Mouse (Mus musculus) embryonic facial prominence, embryonic 14.5 days (tissue): ENCODE measurements at regions not wholly inside any gene's neighbourhood (a gene's known extent, or its start where the extent isn't known, plus 50 kb on each side); places are given as distances from the start of the nearest gene placed in this dataset.

Source experiments
- ATAC-seq: fragments of 200-750 bp; cut with Nextera tagmentation; 2 replicates; pipeline ENCODE4 v1.8.0; 2017; ENCODE audit warnings: low read depth, moderate number of reproducible peaks, moderate TSS enrichment
- DNase-seq: peaks from one replicate; pipeline ENCODE4 v3.0.0-alpha.2; 2015; ENCODE audit warnings: low spot score
- H3K27ac ChIP-seq: fragments of 300-500 bp; sonication (generic); replicated peaks from 2 replicates; pipeline ENCODE4 v1.5.1; 2014; ENCODE audit warnings: low read depth, mild to moderate bottlenecking, low read length, moderate library complexity
- H3K27me3 ChIP-seq: fragments of 300-500 bp; sonication (generic); replicated peaks from 2 replicates; pipeline ENCODE4 v1.6.1; 2014; ENCODE audit warnings: low read length; ENCODE audit not compliant: control insufficient read depth, insufficient read depth
- H3K36me3 ChIP-seq: fragments of 300-500 bp; sonication (generic); 2 replicates; pipeline ENCODE4 v1.6.1; 2014; ENCODE audit warnings: low read length, mixed read lengths; ENCODE audit not compliant: control insufficient read depth, insufficient read depth
- H3K4me1 ChIP-seq: fragments of 300-500 bp; sonication (generic); 2 replicates; pipeline ENCODE4 v1.6.1; 2014; ENCODE audit warnings: antibody characterized with exemption, low read length; ENCODE audit not compliant: control insufficient read depth, insufficient read depth
- H3K4me2 ChIP-seq: fragments of 300-500 bp; sonication (generic); 2 replicates; pipeline ENCODE4 v1.6.1; 2014; ENCODE audit warnings: low read depth, mild to moderate bottlenecking, low read length, moderate library complexity, mixed read lengths
- H3K4me3 ChIP-seq: fragments of 300-500 bp; sonication (generic); 2 replicates; pipeline ENCODE4 v1.5.1; 2014; ENCODE audit warnings: low read depth, mild to moderate bottlenecking, low read length
- H3K9ac ChIP-seq: fragments of 300-500 bp; sonication (generic); 2 replicates; pipeline ENCODE4 v1.6.1; 2014; ENCODE audit warnings: low read depth, mild to moderate bottlenecking, low read length, moderate library complexity, mixed read lengths
- H3K9me3 ChIP-seq: fragments of 300-500 bp; sonication (generic); 2 replicates; pipeline ENCODE4 v1.6.1; 2016; ENCODE audit warnings: low read length; ENCODE audit not compliant: control insufficient read depth
- WGBS: fragments of 180-500 bp; shearing (Covaris S2); extraction: QIAGEN DNeasy Blood & Tissue Kit; methylation state at CpG from one replicate; pipeline ENCODE4 v1.1.7; 2014; 5-methylcytosine and 5-hydroxymethylcytosine counted together

DNA sequence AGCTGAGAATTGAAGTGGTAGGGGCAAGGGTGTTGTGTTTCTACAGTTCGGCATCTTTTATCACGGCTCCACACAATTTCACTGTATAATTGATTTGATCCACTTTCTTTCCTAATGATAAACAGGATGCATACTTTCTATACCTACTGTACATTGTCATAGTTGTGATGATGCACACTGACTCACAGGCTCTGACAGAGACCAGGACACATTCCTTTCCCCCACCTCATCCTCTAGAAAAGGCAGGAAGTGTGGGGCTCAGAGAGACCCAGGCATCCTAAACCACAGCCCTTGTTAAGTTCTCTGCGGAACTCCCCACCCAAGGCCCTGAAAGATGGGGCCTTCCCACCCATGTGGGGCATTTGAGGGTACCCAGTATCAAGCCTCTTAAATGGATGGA lies 117.5 kb upstream of the Max start:
- Histone ChIP-seq H3K9me3 (no peaks in the 10 kb centered on the region), H3K9ac (no peak overlapping the region), H3K27me3 (no peaks in the 10 kb centered on the region), H3K36me3 (no peaks in the 10 kb centered on the region), H3K4me2 (no peak overlapping the region), H3K27ac (no peak overlapping the region), H3K4me1 (no peaks in the 10 kb centered on the region), H3K4me3 (no peak overlapping the region)
- 58% methylated on average over 3 of the region's 3 CpGs for WGBS
- ATAC-seq (no peak), DNase-seq (no peak)

DNA sequence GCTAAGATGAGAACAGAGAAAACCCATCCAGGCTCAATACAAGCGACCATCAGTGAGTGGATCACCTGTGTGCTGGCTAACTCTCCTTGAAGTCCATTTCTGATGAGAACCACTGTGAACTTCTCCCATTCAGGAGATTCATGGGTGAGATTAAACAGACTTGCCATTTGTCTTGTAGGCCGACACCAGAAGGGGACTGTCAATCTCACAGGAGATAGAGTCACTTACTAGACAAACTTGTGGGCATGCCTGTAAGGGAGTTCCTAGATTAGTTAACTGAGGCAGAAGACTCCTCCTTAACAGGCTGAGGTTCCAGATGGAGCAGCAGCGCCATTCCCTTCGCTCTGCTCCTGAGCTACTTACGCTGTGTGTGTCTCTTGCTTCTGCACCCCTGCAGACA lies 114.7 kb upstream of the Max start:
- H3K9me3 ChIP-seq: no peaks in the 10 kb centered on the region
- no peak overlapping the region for H3K4me2 ChIP-seq
- H3K4me1 ChIP-seq: no peaks in the 10 kb centered on the region
- no peaks in the 10 kb centered on the region for H3K36me3 ChIP-seq
- 89% methylated on average over 5 of the region's 5 CpGs for WGBS
- H3K27me3 ChIP-seq: no peaks in the 10 kb centered on the region
- H3K9ac ChIP-seq: no peak overlapping the region
- DNase-seq (no peak), ATAC-seq (no peak)
- H3K27ac ChIP-seq: no peak overlapping the region
- H3K4me3 ChIP-seq: no peak overlapping the region

DNA sequence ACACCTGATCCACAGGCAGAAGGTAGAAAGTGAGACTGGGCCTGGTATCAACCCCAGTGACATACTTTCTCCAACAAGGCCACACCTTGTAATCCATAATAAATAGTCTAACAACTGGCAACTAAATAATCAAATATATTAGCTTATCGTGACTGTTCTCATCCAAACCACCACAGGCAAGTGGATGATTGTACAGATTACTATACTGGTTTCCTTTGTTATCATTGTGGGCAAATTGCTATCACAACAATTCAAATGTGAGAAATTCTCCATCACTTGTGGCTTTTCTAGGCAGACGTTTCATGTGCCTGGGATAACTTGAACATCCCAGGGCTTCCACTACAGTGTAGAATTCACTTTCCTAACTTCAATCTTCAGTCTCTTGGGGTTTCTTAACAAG lies 112.6 kb upstream of the Max start:
- H3K4me1 ChIP-seq: no peaks in the 10 kb centered on the region
- H3K27me3 ChIP-seq: no peaks in the 10 kb centered on the region
- no peak overlapping the region for H3K9ac ChIP-seq
- DNase-seq: no peak
- ATAC-seq: no peak
- H3K27ac ChIP-seq: no peak overlapping the region
- H3K4me2 ChIP-seq: no peak overlapping the region
- H3K9me3 ChIP-seq: no peaks in the 10 kb centered on the region
- H3K4me3 ChIP-seq: no peak overlapping the region
- WGBS: 69% methylated on average over 2 of the region's 2 CpGs
- H3K36me3 ChIP-seq: no peaks in the 10 kb centered on the region

- Histone ChIP-seq H3K4me2 (no peak overlapping the region), H3K4me3 (no peak overlapping the region), H3K27me3 (no peaks in the 10 kb centered on the region), H3K9ac (no peak overlapping the region), H3K36me3 (no peaks in the 10 kb centered on the region), H3K27ac (no peak overlapping the region), H3K9me3 (no peaks in the 10 kb centered on the region), H3K4me1 (no peaks in the 10 kb centered on the region)
- ATAC-seq (no peak), DNase-seq (no peak)
- WGBS: 83% methylated on average over 1 of the region's 1 CpGs
Measured at GRCm38 (mm10) chr12:77071700-77072099, 109.7 kb upstream of the Max start.

- WGBS: 81% methylated on average over 5 of the region's 5 CpGs
- H3K9me3 ChIP-seq: no peaks in the 10 kb centered on the region
- H3K4me3 ChIP-seq: no peak overlapping the region
- no peaks in the 10 kb centered on the region for H3K4me1 ChIP-seq
- H3K4me2 ChIP-seq: no peak overlapping the region
- H3K27ac ChIP-seq: no peak overlapping the region
- H3K36me3 ChIP-seq: no peaks in the 10 kb centered on the region
- H3K27me3 ChIP-seq: no peaks in the 10 kb centered on the region
- DNase-seq (no peak), ATAC-seq (no peak)
- no peak overlapping the region for H3K9ac ChIP-seq
Measured at GRCm38 (mm10) chr12:77067938-77068337, 105.9 kb upstream of the Max start.

DNA sequence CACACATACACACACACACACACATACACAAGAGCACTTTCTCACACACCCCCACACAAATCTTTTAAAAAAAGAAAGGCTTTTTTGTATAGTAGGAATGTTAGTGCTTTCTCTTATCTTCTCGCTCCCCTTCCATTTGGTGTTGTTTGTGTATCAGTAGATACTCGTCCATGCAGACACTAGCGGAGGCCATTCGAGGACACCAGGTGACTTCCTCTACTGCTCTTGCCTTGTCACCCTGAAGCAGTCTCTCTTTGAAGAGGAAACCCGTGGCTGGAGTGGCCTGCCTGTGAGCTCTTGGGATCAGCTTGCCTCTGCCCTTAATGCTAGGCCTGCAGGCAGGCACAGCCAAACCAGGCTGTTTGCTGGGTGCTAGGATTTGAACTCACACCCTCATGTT lies 105.1 kb upstream of the Max start:
- H3K4me2 ChIP-seq: no peak overlapping the region
- no peak overlapping the region for H3K9ac ChIP-seq
- no peaks in the 10 kb centered on the region for H3K9me3 ChIP-seq
- H3K4me1 ChIP-seq: no peaks in the 10 kb centered on the region
- ATAC-seq (no peak), DNase-seq (no peak)
- H3K27ac ChIP-seq: no peak overlapping the region
- no peaks in the 10 kb centered on the region for H3K36me3 ChIP-seq
- no peak overlapping the region for H3K4me3 ChIP-seq
- 63% methylated on average over 5 of the region's 5 CpGs for WGBS
- H3K27me3 ChIP-seq: no peaks in the 10 kb centered on the region

GRCm38 (mm10) chr12:77065645-77066512 lies 103.9 kb upstream of the Max start:
- H3K9ac ChIP-seq: no peak overlapping the region
- DNase-seq: no peak
- no peaks in the 10 kb centered on the region for H3K36me3 ChIP-seq
- H3K27ac ChIP-seq: no peak overlapping the region
- WGBS: 56% methylated on average over 6 of the region's 6 CpGs
- no peaks in the 10 kb centered on the region for H3K27me3 ChIP-seq
- H3K4me2 ChIP-seq: no peak overlapping the region
- no peaks in the 10 kb centered on the region for H3K9me3 ChIP-seq
- ATAC-seq: no peak
- peaks cover 3% of the 10 kb centered on the region; the same call in 1 of the 2 replicates for H3K4me1 ChIP-seq
- H3K4me3 ChIP-seq: no peak overlapping the region

DNA sequence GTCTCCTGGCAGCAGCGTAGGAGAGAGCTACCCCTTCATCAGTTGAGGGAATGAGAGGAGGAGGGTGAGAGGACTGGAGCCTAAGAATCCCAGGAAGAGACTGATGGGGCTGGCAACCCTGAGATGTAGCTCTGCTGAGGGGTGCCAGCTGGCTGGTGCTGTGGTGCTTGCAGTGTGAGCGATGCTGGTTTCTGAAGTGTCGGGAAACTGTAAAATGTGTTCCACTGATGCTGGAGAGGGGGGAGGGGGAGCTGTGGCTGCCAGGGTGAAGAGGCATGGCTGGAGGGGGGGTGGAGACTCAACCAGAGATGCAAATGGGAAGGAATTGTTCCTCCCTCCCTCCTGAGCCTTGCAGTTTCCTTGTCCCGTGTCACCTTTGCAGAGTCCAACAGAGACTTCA lies 102.0 kb upstream of the Max start:
- Histone ChIP-seq H3K9ac (no peak overlapping the region), H3K9me3 (no peaks in the 10 kb centered on the region), H3K4me1 (peaks cover 16% of the 10 kb centered on the region; the same call in 1 of the 2 replicates), H3K27ac (no peak overlapping the region), H3K4me3 (no peak overlapping the region), H3K4me2 (no peak overlapping the region), H3K27me3 (no peaks in the 10 kb centered on the region), H3K36me3 (no peaks in the 10 kb centered on the region)
- DNase-seq: no peak
- no peak for ATAC-seq
- WGBS: 44% methylated on average over 4 of the region's 4 CpGs

GRCm38 (mm10) chr12:77061562-77061847 lies 99.5 kb upstream of the Max start:
- Histone ChIP-seq H3K36me3 (no peaks in the 10 kb centered on the region), H3K9ac (no peak overlapping the region), H3K4me2 (no peak overlapping the region), H3K9me3 (no peaks in the 10 kb centered on the region), H3K27me3 (no peaks in the 10 kb centered on the region), H3K27ac (no peak overlapping the region), H3K4me3 (no peak overlapping the region), H3K4me1 (peaks cover 16% of the 10 kb centered on the region; the same call in 1 of the 2 replicates)
- ATAC-seq (no peak), DNase-seq (no peak)
- 70% methylated on average over 5 of the region's 5 CpGs for WGBS
